Mouse (Mus musculus): Measurements from ENCODE around the gene Olfr952.

Gene Olfr952

DNA sequence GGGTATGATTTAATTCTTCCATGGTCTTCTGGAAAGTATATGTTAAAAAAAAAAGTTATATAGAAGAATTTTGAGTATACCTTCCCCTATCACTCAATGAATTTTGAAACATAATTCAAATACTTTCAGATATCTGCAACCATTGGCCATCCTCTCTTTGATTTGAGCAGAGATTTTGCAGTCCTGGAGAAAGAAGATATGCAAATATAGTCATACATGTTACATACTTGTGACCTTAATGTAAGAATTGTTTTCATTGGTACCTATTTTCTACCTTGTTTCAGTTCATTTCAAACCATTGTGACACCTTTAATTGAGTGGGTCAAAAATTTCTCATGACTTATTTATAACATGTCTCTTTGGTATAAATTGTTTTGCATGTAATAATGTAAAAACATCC is at the start of gene Olfr952:
Olfr952 (minus strand) TSS at position 101 of the 400 bp plus-strand sequence.
- no peak for DNase-seq

GRCm38 (mm10) chr9:39471844-39472243 is 44.9 kb upstream of the Olfr952 start, which contains the start of gene Olfr955:
Olfr955 (minus strand) TSS chr9:39471944.
- no peak for DNase-seq

- DNase-seq: no peak
Measured at GRCm38 (mm10) chr9:39456401-39456800, 29.5 kb upstream of the Olfr952 start, which contains the start of gene Olfr954. Olfr954 (plus strand) TSS chr9:39456701.

DNA sequence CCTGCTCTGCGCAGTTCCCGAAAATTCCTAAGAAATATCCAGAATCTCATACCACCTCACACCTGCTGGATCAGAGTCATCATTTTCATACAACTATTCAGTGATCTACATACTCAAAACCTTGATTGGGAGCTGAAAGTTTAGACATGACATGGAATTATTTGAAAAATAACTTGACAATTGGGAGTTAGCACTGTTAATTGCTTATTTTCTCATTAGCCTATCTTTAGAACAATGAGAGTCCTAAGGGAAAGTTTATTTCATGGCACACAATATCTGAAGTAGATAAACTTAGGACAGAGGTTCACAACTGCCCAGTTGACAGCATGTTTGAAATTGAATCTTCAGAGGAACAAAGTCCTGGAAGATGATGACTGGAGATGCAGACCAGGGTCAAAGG is 39.8 kb downstream of the Olfr952 start, which contains the start of gene Olfr951:
Olfr951 (plus strand) TSS at position 301 of the 400 bp plus-strand sequence.
- no peak for DNase-seq

Data from right cerebral cortex, adult 18-20 months (tissue).